Mouse (Mus musculus): ENCODE measurements around the gene Mpdu1.
"Not testable (repeated sequence)": the region's sequence is repeated elsewhere in the genome, so short reads cannot be mapped to it uniquely, and the experiment has no call there.

Mpdu1 gene

DNA sequence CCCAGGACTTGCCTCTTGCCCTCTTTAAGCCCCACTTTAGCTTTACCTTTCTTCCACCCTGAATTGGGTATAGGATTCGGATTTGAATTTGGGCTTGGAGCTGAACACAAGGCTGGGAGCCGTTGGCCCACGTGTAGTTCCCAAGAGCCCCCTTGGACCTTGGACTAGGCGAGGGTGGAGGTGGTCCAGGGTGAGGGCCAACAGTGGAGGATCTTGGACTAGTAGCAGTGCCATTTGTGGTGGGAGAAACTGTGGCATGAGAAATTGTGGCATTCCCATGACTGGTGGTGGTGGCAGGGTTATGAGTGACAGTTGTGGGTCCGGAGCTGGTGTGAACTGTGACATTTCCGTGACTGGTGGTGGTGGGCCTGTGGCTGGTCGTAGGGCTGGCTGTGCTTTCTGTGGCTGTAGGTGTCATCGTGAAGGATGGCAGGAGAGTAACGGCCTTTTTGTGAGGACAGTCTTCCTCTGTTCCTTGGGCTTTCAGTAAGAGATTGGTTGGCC lies 3.1 kb upstream of the Mpdu1 start:
- no peak for DNase-seq (ENCODE audit: low read depth)

DNA sequence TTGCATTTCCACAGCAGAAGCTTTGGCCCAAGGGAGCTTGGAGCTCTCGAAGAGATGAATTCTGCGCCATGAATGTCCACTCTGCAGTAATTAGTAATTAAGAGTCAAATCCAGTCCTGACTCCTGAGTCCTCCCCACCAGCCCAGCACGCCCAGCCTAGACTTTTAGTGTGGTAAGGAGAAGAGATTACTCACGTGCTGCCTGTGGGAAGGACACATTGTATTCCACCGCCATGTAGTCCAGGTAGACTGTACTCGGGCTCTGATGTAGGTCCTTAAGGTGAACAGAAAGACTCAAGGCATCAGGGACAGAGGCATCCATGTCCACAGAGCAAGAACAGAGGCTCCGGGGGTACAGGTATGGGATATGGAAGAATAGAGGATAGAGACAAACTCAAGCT lies 2.4 kb upstream of the Mpdu1 start:
- DNase-seq (ENCODE audit: low read depth) = no peak

GRCm38 (mm10) chr11:69663795-69664194 lies 1.4 kb upstream of the Mpdu1 start:
- no peak for DNase-seq (ENCODE audit: low read depth)

DNA sequence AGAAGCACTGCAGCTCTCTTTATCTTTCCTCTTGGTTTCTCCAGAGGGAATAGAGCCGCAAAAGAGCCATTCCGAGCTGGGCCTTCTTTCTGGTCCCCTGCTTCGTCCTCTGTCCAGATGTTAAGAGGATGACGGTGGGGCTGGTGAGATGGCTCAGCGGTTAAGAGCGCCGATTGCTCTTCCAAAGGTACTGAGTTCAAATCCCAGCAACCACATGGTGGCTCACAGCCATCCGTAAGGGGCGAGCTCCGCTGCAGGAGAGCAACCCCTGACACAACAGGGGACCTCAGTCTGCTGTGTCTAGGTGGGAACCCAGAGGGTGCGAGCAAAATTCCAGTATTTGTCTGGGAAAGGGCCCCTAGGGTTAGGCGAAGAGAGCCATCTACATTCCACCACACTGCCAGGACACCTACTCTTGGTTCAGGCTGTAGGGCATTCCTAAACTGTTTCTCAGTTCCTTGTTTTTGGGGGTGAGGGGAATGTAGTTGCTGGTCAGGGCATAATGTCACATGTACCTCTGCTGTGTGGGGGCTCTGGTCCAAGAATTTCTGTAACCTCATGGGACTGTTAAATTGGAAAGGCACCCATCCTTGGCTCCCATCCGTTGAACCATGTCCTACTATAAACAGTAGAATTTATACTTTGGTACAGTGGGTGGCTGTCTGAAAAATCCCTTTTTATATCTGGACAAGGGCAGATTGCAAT lies 677 bp upstream of the Mpdu1 start:
- no peak for DNase-seq (ENCODE audit: low read depth)

DNA sequence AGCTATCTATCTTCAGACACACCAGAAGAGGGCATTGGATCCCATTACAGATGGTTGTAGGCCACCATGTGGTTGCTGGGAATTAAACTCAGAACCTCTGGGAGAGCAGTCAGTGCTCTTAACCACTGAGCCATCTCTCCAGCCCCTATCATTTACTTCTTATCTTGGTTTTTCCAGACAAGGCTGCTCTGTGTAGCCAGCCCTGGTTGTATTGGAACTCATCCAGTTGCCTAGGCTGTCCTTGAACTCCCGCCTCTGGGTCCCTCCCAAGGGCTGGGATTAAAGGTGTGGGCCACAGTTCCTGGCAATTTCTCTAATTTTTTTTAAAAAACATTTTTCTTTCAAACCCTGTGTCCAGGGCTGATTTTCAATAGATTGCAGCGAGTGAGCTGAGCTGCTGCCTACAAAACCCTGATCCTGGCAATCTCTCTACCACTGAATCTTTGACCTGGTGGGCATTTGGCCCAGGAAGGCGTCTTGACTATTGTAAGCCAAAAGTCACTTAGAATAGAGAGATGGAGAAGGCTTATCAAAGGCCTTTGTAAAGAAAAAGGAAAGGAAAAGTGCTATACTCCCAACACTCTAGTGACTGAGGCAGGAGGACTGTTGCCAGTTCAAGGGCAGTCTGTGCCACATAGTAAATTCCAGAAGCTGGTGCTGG lies 1.1 kb downstream of the Mpdu1 start:
- no peak for DNase-seq (ENCODE audit: low read depth)

GRCm38 (mm10) chr11:69657462-69657881 lies 5.0 kb downstream of the Mpdu1 start:
- no peak for DNase-seq (ENCODE audit: low read depth)

DNA sequence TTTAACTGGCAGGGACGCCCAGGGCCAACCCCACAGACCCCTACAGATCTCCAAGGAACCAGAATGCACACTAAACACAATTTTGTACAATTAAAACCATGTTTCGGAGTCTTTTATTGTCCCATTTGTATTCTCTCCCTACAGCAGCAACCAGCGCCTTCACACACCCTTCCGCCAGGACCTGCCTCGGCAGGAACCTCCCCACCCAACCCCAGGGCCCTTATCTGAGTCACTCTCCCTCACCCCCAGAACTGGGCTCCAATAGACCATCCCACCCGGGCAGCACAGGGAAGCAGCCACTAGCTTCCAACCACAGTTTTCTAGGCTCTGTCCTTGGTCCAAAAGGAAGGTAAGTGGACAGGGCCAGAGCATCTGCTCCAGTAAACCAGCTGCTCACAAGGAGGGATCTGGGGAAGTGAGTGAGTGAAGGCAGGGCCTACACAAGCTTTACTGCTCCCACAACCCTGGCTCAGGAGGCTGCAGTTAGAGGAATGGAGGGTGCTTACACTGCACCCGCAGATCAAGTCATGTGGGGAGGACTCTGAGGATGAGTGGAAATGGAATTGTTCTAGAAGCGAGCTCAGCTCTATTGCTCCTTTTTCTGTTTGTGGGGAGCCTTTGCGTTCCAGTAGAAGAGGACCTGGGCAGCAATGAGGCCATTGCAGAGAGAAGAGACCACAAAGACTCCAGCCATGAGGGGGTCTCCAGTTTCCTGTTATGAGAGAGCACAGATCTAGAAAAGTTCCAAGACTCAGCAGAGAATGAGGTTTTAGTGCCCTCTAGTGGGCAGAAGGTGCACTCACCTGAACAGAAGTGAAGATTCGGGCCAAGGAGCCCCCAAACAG lies 5.6 kb downstream of the Mpdu1 start:
- DNase-seq (ENCODE audit: low read depth) = no peak

GRCm38 (mm10) chr11:69656065-69656455 lies 6.4 kb downstream of the Mpdu1 start:
- DNase-seq (ENCODE audit: low read depth) = no peak

DNA sequence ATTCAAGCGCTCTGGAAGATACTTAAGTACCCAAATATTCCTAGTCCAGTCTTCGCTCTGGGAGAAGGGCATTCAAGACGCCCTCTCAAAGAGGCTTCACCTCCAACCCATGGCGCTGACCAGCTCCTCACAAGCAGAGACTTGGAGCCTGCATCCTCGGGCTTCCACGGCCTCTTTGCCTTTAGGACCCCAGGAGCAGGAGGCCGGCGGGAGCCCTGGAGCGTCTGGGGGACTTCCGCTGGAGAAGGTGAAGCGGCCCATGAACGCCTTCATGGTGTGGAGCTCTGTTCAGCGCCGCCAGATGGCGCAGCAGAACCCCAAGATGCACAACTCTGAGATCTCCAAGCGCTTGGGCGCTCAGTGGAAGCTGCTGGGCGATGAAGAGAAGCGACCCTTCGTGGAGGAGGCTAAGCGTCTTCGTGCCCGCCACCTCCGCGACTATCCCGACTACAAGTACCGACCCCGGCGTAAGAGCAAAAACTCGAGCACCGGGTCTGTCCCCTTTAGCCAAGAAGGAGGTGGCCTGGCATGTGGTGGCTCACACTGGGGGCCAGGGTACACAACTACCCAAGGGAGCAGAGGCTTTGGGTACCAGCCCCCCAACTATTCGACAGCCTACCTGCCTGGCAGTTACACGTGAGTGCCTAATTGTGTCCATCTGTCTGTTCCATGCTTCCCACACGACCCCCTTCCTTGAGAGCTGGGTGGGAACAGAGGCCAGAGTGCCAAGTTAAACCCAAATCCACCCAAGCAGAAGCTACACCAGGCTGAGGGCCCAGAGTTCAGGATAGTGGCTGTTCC lies 7.0 kb downstream of the Mpdu1 start, which contains the start of gene Sox15:
Sox15 (plus strand) TSS at position 51 of the 801 bp plus-strand sequence.
- peak; percentile 62 for DNase-seq (ENCODE audit: low read depth)

GRCm38 (mm10) chr11:69654760-69655159 lies 7.7 kb downstream of the Mpdu1 start:
- no peak for DNase-seq (ENCODE audit: low read depth)

DNA sequence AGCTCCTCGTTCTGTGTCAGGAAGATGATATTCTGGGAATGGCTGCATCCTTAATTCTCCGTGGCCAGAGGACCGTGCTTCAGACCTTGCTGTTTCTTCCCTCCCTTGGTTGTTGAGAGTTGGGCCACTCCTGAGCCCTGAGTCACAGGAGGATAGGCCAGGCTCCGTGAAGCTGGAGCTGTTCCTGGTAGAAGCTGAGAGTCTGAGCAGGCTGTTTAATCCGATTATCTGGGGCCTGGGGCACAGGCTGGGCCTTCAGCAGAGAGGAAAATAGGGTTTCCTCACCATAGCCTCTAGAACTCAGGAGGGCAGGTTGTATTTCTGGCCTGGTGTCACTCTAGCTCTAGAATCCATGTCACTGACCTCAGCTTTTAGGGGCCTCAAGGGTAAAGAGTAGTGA lies 9.0 kb downstream of the Mpdu1 start:
- DNase-seq (ENCODE audit: low read depth) = no peak

- DNase-seq (ENCODE audit: low read depth) = no peak
These were observed 16.6 kb downstream of the Mpdu1 start for GRCm38 (mm10) chr11:69645860-69646259.

DNA sequence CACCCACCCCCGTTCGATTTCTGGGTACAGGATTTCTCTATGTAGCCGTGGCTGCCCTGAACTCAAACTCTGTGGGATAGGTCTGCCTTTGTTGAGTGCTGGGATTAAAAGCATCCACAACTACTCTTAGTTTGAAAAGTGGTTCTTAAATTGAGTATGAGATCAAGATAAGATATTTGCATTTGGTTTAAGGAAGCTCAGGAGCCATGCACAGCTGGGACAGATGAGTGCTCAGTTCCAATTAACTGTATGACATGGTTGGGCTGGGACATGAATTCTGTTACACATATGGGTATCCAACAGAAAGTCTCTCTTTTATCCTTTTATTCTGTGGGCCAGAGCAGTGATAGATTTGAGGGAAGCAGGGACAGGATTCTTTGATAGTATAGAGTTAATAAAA lies 27.0 kb downstream of the Mpdu1 start:
- no peak for DNase-seq (ENCODE audit: low read depth)

DNA sequence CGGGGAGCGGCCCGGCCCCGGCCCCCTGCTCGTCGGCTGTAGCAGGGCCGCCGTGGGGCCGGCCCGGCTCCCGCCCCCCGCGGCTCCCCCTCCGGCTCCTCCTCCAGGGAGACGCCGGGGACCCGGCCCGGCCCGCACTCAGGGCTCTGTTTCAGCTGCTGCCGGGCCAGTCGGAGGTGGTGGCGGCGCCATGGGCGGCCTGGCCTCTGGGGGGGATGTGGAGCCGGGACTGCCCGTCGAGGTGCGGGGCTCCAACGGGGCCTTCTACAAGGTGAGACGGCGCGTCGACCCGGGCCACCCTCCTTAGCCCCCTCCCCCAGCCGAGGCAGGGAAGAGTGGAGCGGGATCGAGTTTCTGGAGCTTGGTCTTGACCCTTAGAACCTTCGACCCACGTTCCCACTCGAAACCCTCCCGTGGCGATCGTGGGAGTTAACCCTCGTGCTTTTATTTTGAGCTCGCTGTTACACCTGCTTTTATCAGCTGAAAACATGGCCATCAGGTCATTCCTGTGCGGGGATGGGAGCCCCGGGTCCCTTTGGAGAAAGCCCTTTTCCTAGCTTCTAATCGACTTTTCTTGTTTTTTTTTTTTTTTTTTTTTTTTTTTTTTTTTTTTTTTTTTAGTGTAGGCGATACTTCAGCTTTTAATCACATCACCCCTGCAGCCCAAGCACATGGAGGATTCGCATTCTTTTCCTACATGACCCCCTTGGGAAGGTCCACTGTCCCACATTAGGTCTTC lies 29.1 kb downstream of the Mpdu1 start:
- DNase-seq (ENCODE audit: low read depth) = no peak

DNA sequence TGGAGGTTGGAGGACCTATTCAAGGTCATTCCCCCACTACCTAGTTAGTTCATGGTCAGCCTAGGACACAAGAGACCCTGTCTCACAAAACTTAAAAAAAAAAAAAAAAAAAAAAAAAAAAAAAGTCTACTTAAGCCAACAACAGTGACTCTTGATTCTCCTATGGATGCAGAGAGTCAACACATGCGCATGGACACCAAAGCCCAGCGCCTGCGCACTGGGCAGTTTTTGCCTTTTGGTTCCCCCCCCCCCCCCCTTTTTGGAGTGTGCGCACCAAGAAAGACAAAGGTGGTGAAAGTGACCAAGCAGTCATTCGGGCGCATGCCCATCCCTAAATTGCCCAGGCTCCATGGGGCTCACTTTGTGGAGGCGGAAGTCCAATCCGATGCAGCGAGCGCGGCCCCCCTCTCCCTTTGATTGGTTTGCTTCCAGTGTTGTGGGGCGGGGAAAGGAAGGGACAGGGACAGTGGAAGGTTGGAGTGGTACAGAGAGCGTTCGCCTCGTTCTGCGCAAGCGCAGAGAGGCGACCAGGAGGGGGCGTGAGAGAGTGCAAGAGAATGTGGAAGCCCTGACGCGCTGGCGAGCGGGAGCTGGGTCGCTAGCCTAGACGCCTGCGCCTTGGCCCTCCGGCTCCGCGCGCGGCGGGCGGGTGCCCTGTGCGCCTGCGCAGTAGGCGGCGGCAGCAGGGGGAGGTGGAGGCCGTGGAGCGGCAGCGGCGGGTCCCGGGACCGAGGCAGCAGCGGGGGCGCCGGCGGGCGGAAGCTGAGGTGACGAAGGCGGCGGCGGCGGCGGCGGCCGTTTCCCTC lies 30.0 kb downstream of the Mpdu1 start, which contains the start of gene Fxr2:
Fxr2 (plus strand) TSS at position 707 of the 806 bp plus-strand sequence.
- DNase-seq (ENCODE audit: low read depth) = peak; percentile 100

DNA sequence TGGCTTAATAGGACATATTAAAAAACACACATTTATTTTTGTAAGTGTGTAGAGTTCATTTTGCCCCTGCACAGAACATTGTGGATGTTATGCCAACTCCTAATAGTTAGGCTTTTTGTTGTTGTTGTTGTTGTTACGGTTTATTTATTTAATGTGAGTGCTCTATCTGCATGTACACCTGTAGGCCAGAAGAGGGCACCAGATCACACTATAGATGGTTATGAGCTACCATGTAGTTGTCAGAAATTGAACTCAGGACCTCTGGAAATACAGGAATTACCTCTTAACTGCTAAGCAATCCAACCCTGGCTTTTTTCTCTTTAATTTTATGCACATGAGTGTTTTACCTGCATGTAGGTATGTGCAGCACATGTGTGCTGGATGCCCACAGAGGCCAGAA lies 32.6 kb downstream of the Mpdu1 start:
- DNase-seq (ENCODE audit: low read depth) = no peak

DNA sequence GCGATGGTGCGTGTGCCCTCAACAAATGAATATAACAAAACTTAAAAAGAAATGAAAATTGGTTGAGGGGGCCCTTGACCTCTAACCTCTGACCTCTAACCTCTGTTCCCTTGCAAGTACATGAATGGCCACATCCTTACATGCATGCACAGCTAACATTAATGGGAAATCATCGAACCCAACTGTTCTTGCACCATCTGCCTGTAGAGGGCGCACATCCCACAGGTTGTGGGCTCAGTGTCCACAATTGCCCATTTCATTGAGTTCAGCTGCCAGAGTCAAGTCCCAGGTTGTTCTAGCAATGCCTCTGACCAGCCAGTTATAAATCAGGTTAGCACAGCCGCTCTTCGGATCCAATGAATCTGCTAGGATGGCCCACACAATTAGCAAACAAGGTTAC lies 34.2 kb downstream of the Mpdu1 start:
- DNase-seq (ENCODE audit: low read depth) = peak; percentile 86

GRCm38 (mm10) chr11:69624339-69624738 lies 38.1 kb downstream of the Mpdu1 start:
- not testable (repeated sequence) for DNase-seq (ENCODE audit: low read depth)

- no peak for DNase-seq (ENCODE audit: low read depth)
These were observed 39.4 kb downstream of the Mpdu1 start for GRCm38 (mm10) chr11:69623006-69623405.

- no peak for DNase-seq (ENCODE audit: low read depth)
These were observed 40.0 kb downstream of the Mpdu1 start for GRCm38 (mm10) chr11:69622406-69622805.

Measured in c-Kit-positive CD71-negative TER-119-negative erythroid progenitor cells, embryonic 14.5 days (primary cell).